Mouse (Mus musculus): ENCODE data around the gene Lrrfip1.

GRCm38 (mm10) chr1:91044648-91045047 lies 46.1 kb downstream of the Lrrfip1 start:
- TF ChIP-seq EP300 (optimal IDR thresholded peaks at IDR 0.05): no peak
- TF ChIP-seq CTCF (IDR thresholded peaks at IDR 0.05; ENCODE audit: low read depth): no peak

Data from stomach, postnatal 0 days (tissue).